ENCODE assay signal across 28 mouse cellular contexts in the genomic region with DNA sequence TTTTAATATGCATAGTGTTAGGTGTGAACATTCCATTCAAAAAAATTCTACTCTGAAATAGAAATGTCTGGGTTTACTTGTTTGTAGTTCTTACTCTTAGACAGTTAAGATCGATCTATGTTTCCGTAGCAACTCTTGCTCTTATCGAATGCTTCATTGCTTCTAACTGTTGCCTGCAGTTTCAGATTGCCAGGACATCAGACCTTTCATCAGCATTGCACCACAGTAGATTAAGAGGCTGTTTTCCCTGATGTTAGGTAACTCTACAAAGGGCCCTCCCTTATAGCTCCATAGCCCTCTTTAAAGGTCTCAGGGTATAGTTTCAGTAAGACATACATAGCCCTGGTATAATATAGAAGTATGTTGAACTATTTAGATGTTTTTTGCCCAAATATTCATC. TPM values are rescaled to one million over a fixed set of nuclear protein-coding genes. Genes with fewer than 3 reads are reported as not detected.
A peak's percentile ranks its signal among the peaks of the same experiment; 100 is the strongest.
DNase-seq lines count a peak whose midpoint lies in the region; ATAC-seq and TF ChIP-seq lines count a peak whose summit lies in the region.
"Had no signal": no experiment of that assay in that cellular context is flagged by ENCODE, and none has a peak within 500 bp of the region (broad histone marks: within the 10 kb centered on the region; RNA-seq: fewer than 3 reads in every experiment).

No protein-coding gene starts in this region.

- peak; percentile 69 for ATAC-seq in G1E (ENCODE audit: extremely low read depth, insufficient number of reproducible peaks, low FRiP score, poor library complexity, severe bottlenecking)
- ATAC-seq in liver, embryonic 11.5 days (replicated peaks; ENCODE audit: low FRiP score): peak; percentile 92
- ATAC-seq in megakaryocyte, adult 5-6 weeks (ENCODE audit: poor library complexity, severe bottlenecking): peak; percentile 33; the same call in 1 of the 2 replicates
- no peak for ATAC-seq in kidney, embryonic 16.5 days (ENCODE audit: low FRiP score, low TSS enrichment)
- ATAC-seq: forebrain, embryonic 13.5 days; hindbrain, postnatal 0 days had no signal

- H3K4me1 ChIP-seq in G1E (ENCODE audit: insufficient read depth, low read depth, low read length): peaks cover 64% of the 10 kb centered on the region
- H3K4me1 ChIP-seq in liver, embryonic 11.5 days (replicated peaks; ENCODE audit: control insufficient read depth, insufficient read depth, low read length): peaks cover 5% of the 10 kb centered on the region
- H3K4me1 ChIP-seq in kidney, embryonic 16.5 days (ENCODE audit: insufficient read depth, low read length): no peaks in the 10 kb centered on the region
- H3K4me1 ChIP-seq: embryonic facial prominence, embryonic 15.5 days; forebrain, embryonic 13.5 days; megakaryocyte, embryonic 14.5 days had no signal

- DNase-seq in G1E (ENCODE audit: low spot score) (peak; percentile 5), adipocyte (ENCODE audit: low spot score) (no peak)
- peak; percentile 9 for DNase-seq in c-Kit-positive CD71-negative TER-119-negative erythroid progenitor cells, embryonic 14.5 days (ENCODE audit: low read depth)
- DNase-seq in liver, embryonic 11.5 days (ENCODE audit: low spot score): no peak
- DNase-seq in heart, adult 11 months: no peak
- DNase-seq: adrenal gland, postnatal 10 days; B cell, adult 2 months; cerebellum, adult 18-20 months; cerebellum, postnatal 25 days; gastrocnemius, postnatal 25 days; kidney, adult 18-20 months; kidney, postnatal 25 days; left cerebral cortex, postnatal 4 days; lung, postnatal 10 days; thymus, adult 2 months had no signal

- 44% methylated on average over 3 of the region's 3 CpGs for WGBS in liver, embryonic 11.5 days
- WGBS in kidney, embryonic 16.5 days: 49% methylated on average over 3 of the region's 3 CpGs

- no peaks in the 10 kb centered on the region for H3K9me3 ChIP-seq in G1E (replicated peaks)
- H3K9me3 ChIP-seq in liver, embryonic 11.5 days (ENCODE audit: control insufficient read depth, low read length): no peaks in the 10 kb centered on the region
- no peaks in the 10 kb centered on the region for H3K9me3 ChIP-seq in kidney, embryonic 16.5 days (ENCODE audit: low read length)
- H3K9me3 ChIP-seq: embryonic facial prominence, embryonic 15.5 days; forebrain, embryonic 13.5 days; megakaryocyte, embryonic 14.5 days had no signal

- H3K9ac ChIP-seq in liver, embryonic 11.5 days (ENCODE audit: low read depth, low read length): no peak overlapping the region
- H3K9ac ChIP-seq in kidney, embryonic 16.5 days (replicated peaks; ENCODE audit: low read length): no peak overlapping the region
- H3K9ac ChIP-seq: embryonic facial prominence, embryonic 15.5 days; forebrain, embryonic 13.5 days had no signal

- H3K36me3 ChIP-seq in G1E (replicated peaks): no peaks in the 10 kb centered on the region
- no peaks in the 10 kb centered on the region for H3K36me3 ChIP-seq in liver, embryonic 11.5 days (ENCODE audit: control insufficient read depth, insufficient read depth, low read length)
- no peaks in the 10 kb centered on the region for H3K36me3 ChIP-seq in kidney, embryonic 16.5 days (ENCODE audit: insufficient read depth, low read length)
- H3K36me3 ChIP-seq: embryonic facial prominence, embryonic 15.5 days had no signal

- H3K27ac ChIP-seq in liver, embryonic 11.5 days (ENCODE audit: low read depth, low read length): no peak overlapping the region
- no peak overlapping the region for H3K27ac ChIP-seq in kidney, embryonic 16.5 days (ENCODE audit: low read length)
- H3K27ac ChIP-seq: embryonic facial prominence, embryonic 15.5 days; forebrain, embryonic 13.5 days; hindbrain, postnatal 0 days; left cerebral cortex, adult 2 months had no signal

- H3K4me3 ChIP-seq in G1E (ENCODE audit: low read depth, low read length): no peak overlapping the region
- no peak overlapping the region for H3K4me3 ChIP-seq in liver, embryonic 11.5 days (ENCODE audit: low read depth, low read length)
- H3K4me3 ChIP-seq in kidney, embryonic 16.5 days (ENCODE audit: low read length): no peak overlapping the region
- H3K4me3 ChIP-seq: embryonic facial prominence, embryonic 15.5 days; forebrain, embryonic 13.5 days; left cerebral cortex, adult 2 months; megakaryocyte, embryonic 14.5 days had no signal

- no peaks in the 10 kb centered on the region for H3K27me3 ChIP-seq in G1E (ENCODE audit: insufficient read depth, low read length)
- H3K27me3 ChIP-seq in liver, embryonic 11.5 days (replicated peaks; ENCODE audit: control insufficient read depth, insufficient read depth, low read length): no peaks in the 10 kb centered on the region
- no peaks in the 10 kb centered on the region for H3K27me3 ChIP-seq in kidney, embryonic 16.5 days (ENCODE audit: insufficient read depth, low read length)
- H3K27me3 ChIP-seq: embryonic facial prominence, embryonic 15.5 days; forebrain, embryonic 13.5 days; megakaryocyte, embryonic 14.5 days had no signal

- TF ChIP-seq CTCF in G1E (IDR thresholded peaks at IDR 0.05; ENCODE audit: low read depth, low read length): no peak

- no peak overlapping the region for H3K4me2 ChIP-seq in liver, embryonic 11.5 days
- H3K4me2 ChIP-seq in kidney, embryonic 16.5 days (replicated peaks; ENCODE audit: low read depth, low read length): no peak overlapping the region
- H3K4me2 ChIP-seq: embryonic facial prominence, embryonic 15.5 days; forebrain, embryonic 13.5 days had no signal

RNA-seq across cellular contexts. Expression of a gene that starts 46.7 kb away (rescaled TPM):
- total RNA-seq in G1E (2014; fragmentation: Nextera tagmentation) (not detected in 2 replicates), G1E (2017) (not detected in 2 replicates)
- polyA plus RNA-seq in G1E (2012): not detected in 2 replicates
- not detected in 2 replicates for polyA plus RNA-seq in liver, embryonic 11.5 days (2014; fragmentation: Nextera tagmentation; extraction: Ambion mirVana)
- not detected in 2 replicates for total RNA-seq in megakaryocyte, adult 5-6 weeks (2015)
- total RNA-seq in megakaryocyte, adult 5-6 weeks (2017): not detected in 2 replicates
- polyA plus RNA-seq in kidney, embryonic 16.5 days (2015; fragmentation: Nextera tagmentation; extraction: Ambion mirVana): not detected in 2 replicates
- total RNA-seq: adrenal gland, postnatal 10 days; gastrocnemius, postnatal 25 days; heart, adult 8-10 months; hematopoietic stem cell, adult 5-6 weeks; hindbrain, postnatal 0 days; left cerebral cortex, adult 2 months; left cerebral cortex, postnatal 4 days; liver, adult 2 months; midbrain, postnatal 0 days; neutrophil, adult 5-6 weeks had no signal
- polyA plus RNA-seq: embryonic facial prominence, embryonic 15.5 days; forebrain, embryonic 13.5 days; heart, embryonic 16.5 days; hindbrain, postnatal 0 days; liver, adult 2 months; midbrain, postnatal 0 days; thymus, adult 2 months had no signal

Comparison
In these comparisons a context has a peak if more than half of its experiments do, and no peak if none do; other contexts are left out.
1. DNase-seq: peak in G1E (single experiment) and c-Kit-positive CD71-negative TER-119-negative erythroid progenitor cells, embryonic 14.5 days (single experiment); none in liver, embryonic 11.5 days (single experiment), heart, adult 11 months (single experiment) and adipocyte (single experiment).